Comparison of ENCODE assay signal across 20 mouse cellular contexts in the genomic region with DNA sequence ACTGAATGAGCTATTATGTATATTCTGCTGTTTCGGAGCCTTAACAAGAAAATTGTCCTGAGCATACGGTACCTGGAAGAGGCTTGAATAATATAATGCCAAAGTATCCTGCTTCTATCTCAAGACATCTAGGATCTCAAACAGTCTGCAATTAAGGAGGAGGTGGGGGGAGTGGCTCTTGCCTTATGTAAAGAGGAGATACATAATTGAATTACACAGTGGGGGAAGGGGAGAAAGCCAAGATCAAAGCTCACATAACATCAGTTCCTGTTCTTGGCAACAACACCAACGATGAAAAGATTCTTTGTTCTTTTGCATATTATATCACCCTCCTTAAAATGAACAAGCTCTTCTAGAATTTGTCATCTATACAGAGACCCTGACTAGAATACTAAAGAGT.
DNase-seq lines count a peak whose midpoint lies in the region; ATAC-seq and TF ChIP-seq lines count a peak whose summit lies in the region.
"Had no signal": no experiment of that assay in that cellular context is flagged by ENCODE, and none has a peak within 500 bp of the region (broad histone marks: within the 10 kb centered on the region; RNA-seq: fewer than 3 reads in every experiment).

No protein-coding gene starts in this region.

- no peaks in the 10 kb centered on the region for H3K27me3 ChIP-seq in limb, embryonic 14.5 days (ENCODE audit: control insufficient read depth, insufficient read depth, low read length)
- H3K27me3 ChIP-seq in limb, embryonic 10.5 days (ENCODE audit: low read depth, poor library complexity, severe bottlenecking) = no peaks in the 10 kb centered on the region
- no peaks in the 10 kb centered on the region for H3K27me3 ChIP-seq in midbrain, embryonic 16.5 days (ENCODE audit: control insufficient read depth, insufficient read depth, low read depth, low read length)
- H3K27me3 ChIP-seq in midbrain, embryonic 11.5 days (ENCODE audit: control insufficient read depth, insufficient read depth, low read length) = no peaks in the 10 kb centered on the region
- H3K27me3 ChIP-seq: heart, embryonic 15.5 days; Patski had no signal

- H3K4me3 ChIP-seq in limb, embryonic 14.5 days (replicated peaks; ENCODE audit: low read length) = no peak overlapping the region
- H3K4me3 ChIP-seq in limb, embryonic 10.5 days = no peak overlapping the region
- H3K4me3 ChIP-seq in midbrain, embryonic 16.5 days (ENCODE audit: low read depth, low read length) = no peak overlapping the region
- no peak overlapping the region for H3K4me3 ChIP-seq in midbrain, embryonic 11.5 days (ENCODE audit: low read depth, low read length)
- H3K4me3 ChIP-seq: heart, adult 2 months; heart, embryonic 15.5 days had no signal

- no peak for ATAC-seq in limb, embryonic 14.5 days (ENCODE audit: low FRiP score, low read depth)
- ATAC-seq in midbrain, embryonic 16.5 days = 0 out of 2 replicates have a peak, but pooled peaks have one; percentile 28
- no peak for ATAC-seq in midbrain, embryonic 11.5 days (ENCODE audit: low FRiP score)
- ATAC-seq: activated CD4-positive, CD25-positive, alpha-beta regulatory T cell, adult 4 months; forebrain, postnatal 0 days; Patski had no signal

- H3K4me1 ChIP-seq in limb, embryonic 14.5 days (ENCODE audit: control insufficient read depth, insufficient read depth, low read length) = 0 out of 2 replicates have a peak, but pooled peaks cover 3% of the 10 kb centered on the region
- peaks cover 18% of the 10 kb centered on the region for H3K4me1 ChIP-seq in limb, embryonic 10.5 days
- H3K4me1 ChIP-seq in midbrain, embryonic 16.5 days (ENCODE audit: control insufficient read depth, insufficient read depth, low read length) = no peaks in the 10 kb centered on the region
- no peaks in the 10 kb centered on the region for H3K4me1 ChIP-seq in midbrain, embryonic 11.5 days (ENCODE audit: control insufficient read depth, insufficient read depth, low read length)
- H3K4me1 ChIP-seq: heart, embryonic 15.5 days had no signal

- TF ChIP-seq POLR2A in limb, embryonic 14.5 days (IDR thresholded peaks at IDR 0.05; ENCODE audit: borderline replicate concordance, extremely low read depth, insufficient read depth, insufficient read length) = no peak

- WGBS in limb, embryonic 14.5 days = 60% methylated on average over 3 of the region's 3 CpGs
- 67% methylated on average over 3 of the region's 3 CpGs for WGBS in limb, embryonic 10.5 days
- 55% methylated on average over 3 of the region's 3 CpGs for WGBS in midbrain, embryonic 16.5 days
- 84% methylated on average over 3 of the region's 3 CpGs for WGBS in midbrain, embryonic 11.5 days

- no peak overlapping the region for H3K9ac ChIP-seq in limb, embryonic 14.5 days (ENCODE audit: low read depth, low read length, severe bottlenecking)
- no peak overlapping the region for H3K9ac ChIP-seq in midbrain, embryonic 16.5 days (ENCODE audit: low read depth, low read length)
- no peak overlapping the region for H3K9ac ChIP-seq in midbrain, embryonic 11.5 days (ENCODE audit: low read length)
- H3K9ac ChIP-seq: forebrain, postnatal 0 days; heart, embryonic 15.5 days; hindbrain, embryonic 14.5 days had no signal

- H3K36me3 ChIP-seq in limb, embryonic 14.5 days (ENCODE audit: control insufficient read depth, insufficient read depth, low read length) = no peaks in the 10 kb centered on the region
- no peaks in the 10 kb centered on the region for H3K36me3 ChIP-seq in limb, embryonic 10.5 days
- H3K36me3 ChIP-seq in midbrain, embryonic 16.5 days (ENCODE audit: control insufficient read depth, insufficient read depth, low read length) = no peaks in the 10 kb centered on the region
- no peaks in the 10 kb centered on the region for H3K36me3 ChIP-seq in midbrain, embryonic 11.5 days (ENCODE audit: control insufficient read depth, insufficient read depth, low read length)
- H3K36me3 ChIP-seq: heart, embryonic 15.5 days had no signal

- no peak overlapping the region for H3K4me2 ChIP-seq in limb, embryonic 14.5 days (replicated peaks; ENCODE audit: low read depth, low read length, severe bottlenecking)
- no peak overlapping the region for H3K4me2 ChIP-seq in midbrain, embryonic 16.5 days (ENCODE audit: low read length)
- H3K4me2 ChIP-seq in midbrain, embryonic 11.5 days = no peak overlapping the region
- H3K4me2 ChIP-seq: heart, embryonic 11.5 days; heart, embryonic 15.5 days; hindbrain, embryonic 14.5 days had no signal

- H3K27ac ChIP-seq in limb, embryonic 14.5 days (replicated peaks; ENCODE audit: low read depth, low read length) = no peak overlapping the region
- no peak overlapping the region for H3K27ac ChIP-seq in limb, embryonic 10.5 days
- no peak overlapping the region for H3K27ac ChIP-seq in midbrain, embryonic 16.5 days (ENCODE audit: low read length)
- no peak overlapping the region for H3K27ac ChIP-seq in midbrain, embryonic 11.5 days (ENCODE audit: low read depth, low read length)
- H3K27ac ChIP-seq: heart, adult 2 months; heart, embryonic 15.5 days; hindbrain, embryonic 14.5 days had no signal

- DNase-seq in embryo, embryonic 11 days = peak; percentile 17
- DNase-seq in embryo, embryonic 10 days (ENCODE audit: low spot score) = no peak
- DNase-seq in limb, embryonic 14.5 days (ENCODE audit: low spot score) = peak; percentile 8
- no peak for DNase-seq in limb, embryonic 10.5 days (ENCODE audit: low spot score)
- DNase-seq in midbrain, embryonic 11.5 days (ENCODE audit: low spot score, missing footprints) = no peak
- DNase-seq in layer of hippocampus, postnatal 14 days (ENCODE audit: low spot score in 2 of 2) = no peak
- DNase-seq: adrenal gland, postnatal 14 days; cerebellum, adult 18-20 months; cerebellum, adult 9-11 months; cerebellum, postnatal 36 days; forebrain, postnatal 0 days; gastrocnemius, postnatal 14 days; heart, adult 2 months; heart, postnatal 14 days had no signal

- H3K9me3 ChIP-seq in limb, embryonic 14.5 days (ENCODE audit: control insufficient read depth, low read length) = no peaks in the 10 kb centered on the region
- no peaks in the 10 kb centered on the region for H3K9me3 ChIP-seq in limb, embryonic 10.5 days (replicated peaks)
- H3K9me3 ChIP-seq in midbrain, embryonic 16.5 days (replicated peaks; ENCODE audit: control insufficient read depth, low read length, poor library complexity, severe bottlenecking) = no peaks in the 10 kb centered on the region
- no peaks in the 10 kb centered on the region for H3K9me3 ChIP-seq in midbrain, embryonic 11.5 days (ENCODE audit: control insufficient read depth, low read length)
- H3K9me3 ChIP-seq: heart, embryonic 15.5 days had no signal

Comparison
In these comparisons a context has a peak if more than half of its experiments do, and no peak if none do; other contexts are left out.
1. DNase-seq: peak in embryo, embryonic 11 days (single experiment) and limb, embryonic 14.5 days (single experiment); none in embryo, embryonic 10 days (single experiment), limb, embryonic 10.5 days (single experiment), midbrain, embryonic 11.5 days (single experiment) and layer of hippocampus, postnatal 14 days (0 of 2).